Mouse (Mus musculus): ENCODE results near the gene Gm6890.
"Not testable (repeated sequence)": the region's sequence is repeated elsewhere in the genome, so short reads cannot be mapped to it uniquely, and the experiment has no call there.

Gm6890 gene

DNA sequence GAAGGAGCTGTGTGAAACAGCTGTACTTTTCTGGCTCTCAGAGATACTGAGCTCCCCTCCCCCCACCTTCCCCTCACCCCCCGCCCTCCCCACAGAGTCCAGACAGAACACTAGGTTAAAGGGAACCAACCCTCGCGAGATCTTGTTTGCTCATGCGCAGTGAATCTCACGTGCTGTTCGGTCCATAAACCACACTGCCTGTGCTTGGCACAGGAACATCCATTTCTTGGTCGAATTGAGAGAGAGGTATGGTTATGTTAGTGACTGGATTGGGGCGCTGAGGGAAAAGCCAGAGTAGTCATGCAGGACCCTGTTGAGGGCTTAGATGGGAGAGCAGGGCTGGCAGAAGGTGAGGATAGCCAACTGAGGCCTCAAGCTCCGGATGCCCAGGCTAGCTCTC, at the start of gene Gm6890:
Gene Gm6890, plus strand, starts transcription at position 301 of the 400 bp plus-strand sequence.
- in situ Hi-C loops (cut with MboI; ENCODE audit: low pct_unique_long_range_greater_than_20kb in 1 of 2, low sequenced_read_pairs in 2 of 2, unreplicated experiment in 1 of 2), result not testable (repeated sequence)

DNA sequence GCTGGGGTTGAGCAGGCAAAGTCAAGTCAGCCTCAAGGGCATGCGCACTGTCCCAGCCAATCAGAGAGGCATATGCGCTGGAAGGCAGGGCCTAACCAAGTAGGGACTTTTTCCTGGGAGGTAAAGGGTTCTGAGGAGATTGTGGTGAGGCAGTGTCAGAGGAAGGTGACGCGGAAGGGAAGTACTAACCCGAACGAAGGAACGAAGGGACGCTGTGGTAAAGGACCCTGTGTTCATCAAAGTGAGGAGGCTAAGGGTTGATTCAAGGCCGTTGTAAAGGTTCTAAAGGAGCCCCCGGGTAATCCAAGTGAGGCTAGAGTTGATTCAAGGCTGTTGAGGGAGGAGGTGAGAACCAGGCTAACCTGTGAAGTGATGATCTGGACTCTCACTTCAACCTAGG, 14.5 kb upstream of the Gm6890 start:
- in situ Hi-C loops (cut with MboI; ENCODE audit: low pct_unique_long_range_greater_than_20kb in 1 of 2, low sequenced_read_pairs in 2 of 2, unreplicated experiment in 1 of 2), result not testable (repeated sequence)

- in situ Hi-C loops (cut with MboI; ENCODE audit: low pct_unique_long_range_greater_than_20kb in 1 of 2, low sequenced_read_pairs in 2 of 2, unreplicated experiment in 1 of 2), result not testable (repeated sequence)
Measured at GRCm38 (mm10) chrX:74770715-74771114, 30.0 kb downstream of the Gm6890 start.
